Mouse (Mus musculus) left cerebral cortex, postnatal 36 days (tissue): Measurements from ENCODE around the gene Ubr1. TPM values are rescaled to one million over a fixed set of nuclear protein-coding genes. Genes with fewer than 3 reads are reported as not detected.
A peak's percentile ranks its signal among the peaks of the same experiment; 100 is the strongest.
"Not testable (repeated sequence)": the region's sequence is repeated elsewhere in the genome, so short reads cannot be mapped to it uniquely, and the experiment has no call there.

ENCODE experiments used
- DNase-seq, 2 experiments: peaks; one replicate each; pipeline ENCODE4 v3.0.0; 2021 to 2022; ENCODE audit warnings: low spot score in 2 of 2, mixed read lengths in 1 of 2
- intact Hi-C: fragments of 180-260 bp; cut with DNase I; formaldehyde crosslinking; loops from one replicate; pipeline ENCODE4 v1.15.1; 2025
- total RNA-seq, 2 experiments: library from RNA; stranded (reverse); gene quantifications; 2 replicates each; pipeline ENCODE4 v1.2.3; 2021

Ubr1 gene
- 10 to 100 TPM; 35.8 to 49.2 TPM for total RNA-seq

DNA sequence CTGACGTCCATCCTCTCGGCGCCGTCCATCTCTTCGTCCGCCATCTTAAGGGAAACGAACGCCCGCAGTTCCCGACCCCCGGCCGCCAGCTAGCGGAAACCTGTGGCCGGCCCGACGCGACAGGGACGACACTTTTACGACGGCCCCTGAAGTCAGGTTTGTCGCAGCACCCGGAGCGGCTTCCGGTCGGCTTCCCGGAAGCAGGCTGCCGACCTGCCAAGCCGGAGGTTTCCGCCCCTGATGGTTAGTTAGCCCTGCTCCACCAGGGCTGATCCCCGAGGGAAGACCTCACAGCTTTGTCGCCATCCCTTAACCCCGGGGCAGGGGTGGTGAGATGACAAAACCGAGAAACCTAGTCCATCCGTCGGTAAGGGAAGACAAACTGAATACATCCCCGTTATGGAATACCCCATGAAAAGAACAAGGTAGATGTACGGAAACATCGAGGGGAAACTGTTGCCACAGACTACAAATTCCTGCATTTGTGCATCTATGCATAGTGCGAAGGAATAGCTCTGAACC, at the start of gene Ubr1:
Gene Ubr1, minus strand, starts transcription at position 157 of the 522 bp plus-strand sequence.
- intact Hi-C loops: no loop called here
- DNase-seq: peak; percentile 86 to 87

DNA sequence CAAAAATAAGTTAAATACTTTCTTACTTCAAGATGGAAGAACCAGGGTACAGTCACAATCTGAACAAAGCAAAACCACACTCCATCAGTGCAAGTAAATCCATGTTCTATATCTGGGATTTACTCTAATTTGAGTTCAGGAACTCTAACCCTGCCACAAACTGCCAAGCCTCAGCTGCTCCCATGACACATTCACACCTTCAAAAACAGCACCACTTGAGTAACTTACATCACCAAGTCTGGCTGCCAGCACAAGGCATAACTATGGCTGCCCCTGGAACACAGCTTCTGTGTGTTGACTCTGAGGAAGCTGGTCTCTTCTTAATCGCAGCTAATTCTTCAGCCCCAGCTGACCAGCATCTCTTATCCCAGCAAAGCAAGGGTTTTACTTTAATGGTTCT, 46.6 kb upstream of the Ubr1 start:
- intact Hi-C loops: no loop called here
- DNase-seq: no peak

DNA sequence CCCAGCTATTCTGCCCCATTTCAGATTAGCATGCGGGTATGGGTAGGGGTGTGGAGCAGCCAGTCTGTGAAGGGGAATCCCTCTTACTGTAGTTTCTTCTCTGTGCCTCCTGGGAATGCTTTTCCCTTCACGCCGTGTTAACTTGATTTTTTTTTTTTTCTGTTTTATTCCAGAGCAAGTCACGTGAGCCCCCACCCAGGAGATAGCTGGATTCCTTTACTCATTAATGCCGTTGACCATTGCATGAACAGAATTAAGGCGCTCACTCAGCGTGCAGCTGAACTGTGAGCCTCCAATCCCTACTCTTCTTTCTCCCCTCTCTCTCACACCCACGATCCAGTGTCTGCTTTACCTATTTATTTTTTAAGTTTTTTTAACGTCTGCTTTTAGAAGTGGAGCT, 45.7 kb upstream of the Ubr1 start:
- intact Hi-C loops: no loop called here
- no peak for DNase-seq

DNA sequence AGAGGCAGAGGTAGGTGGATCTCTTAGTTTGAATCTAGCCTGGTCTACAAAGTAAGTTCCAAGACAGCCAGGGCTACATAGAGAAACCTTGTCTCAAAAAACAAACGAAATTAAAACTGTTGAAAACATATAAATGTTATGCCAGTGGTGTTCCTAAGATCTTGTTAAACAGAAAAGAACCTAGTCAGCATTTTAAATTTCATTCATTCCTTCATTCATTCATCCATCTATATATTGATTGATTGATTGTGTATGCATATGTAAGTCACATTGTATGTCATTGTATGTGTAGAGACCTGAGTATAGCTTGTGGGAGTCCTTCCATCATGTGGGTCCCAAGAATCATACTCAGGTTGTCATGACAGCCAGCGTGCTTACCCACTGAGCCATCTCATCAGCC, 45.0 kb upstream of the Ubr1 start:
- DNase-seq: no peak
- intact Hi-C loops: no loop called here

DNA sequence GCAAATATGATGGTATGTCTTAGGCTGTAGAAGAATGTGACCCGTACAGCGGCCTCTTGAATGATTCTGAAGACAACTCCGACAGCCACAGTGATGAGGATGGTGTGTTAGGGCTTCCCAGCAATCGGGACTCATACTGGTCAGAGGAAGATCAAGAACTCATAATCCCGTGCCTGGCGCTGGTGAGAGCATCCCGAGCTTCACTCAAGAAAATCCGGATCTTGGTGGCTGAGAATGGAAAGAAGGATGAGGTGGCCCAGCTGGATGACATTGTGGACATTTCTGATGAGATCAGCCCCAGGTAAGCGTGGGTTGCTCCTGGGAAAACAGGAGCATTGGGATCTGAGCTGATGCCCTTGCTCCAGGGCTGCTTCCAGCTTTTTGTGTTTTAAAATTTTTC, 42.2 kb upstream of the Ubr1 start:
- no peak for DNase-seq
- intact Hi-C loops: no loop called here

DNA sequence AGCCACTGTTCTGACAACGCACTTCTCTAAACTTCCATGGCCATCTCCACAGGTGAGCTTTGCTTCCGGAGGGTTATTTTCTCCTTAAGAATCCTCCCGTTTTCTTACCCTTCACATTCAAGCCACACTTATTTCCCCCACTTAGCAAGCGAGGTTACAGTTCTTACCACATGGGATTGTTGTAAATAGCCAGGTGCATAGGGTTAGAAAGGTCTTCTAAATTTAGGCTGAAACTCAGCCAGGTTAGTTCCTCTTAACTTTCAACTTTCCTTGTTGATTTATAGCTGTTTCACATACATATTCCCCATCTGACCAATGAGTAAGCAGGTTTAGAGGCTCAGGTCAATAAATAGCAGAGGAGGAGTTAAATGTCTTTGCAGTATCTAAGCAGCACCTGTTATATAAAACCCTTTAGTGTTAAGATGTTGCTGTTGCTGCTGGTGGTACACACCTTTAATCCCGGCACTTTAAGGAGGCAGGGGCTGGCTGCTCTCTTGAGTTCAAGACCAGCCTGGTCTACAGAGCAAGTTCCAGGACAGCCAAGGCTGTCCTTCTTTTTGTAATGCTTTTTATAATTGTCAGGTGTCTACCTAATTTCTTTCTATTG, 38.7 kb upstream of the Ubr1 start:
- intact Hi-C loops: no loop called here

DNA sequence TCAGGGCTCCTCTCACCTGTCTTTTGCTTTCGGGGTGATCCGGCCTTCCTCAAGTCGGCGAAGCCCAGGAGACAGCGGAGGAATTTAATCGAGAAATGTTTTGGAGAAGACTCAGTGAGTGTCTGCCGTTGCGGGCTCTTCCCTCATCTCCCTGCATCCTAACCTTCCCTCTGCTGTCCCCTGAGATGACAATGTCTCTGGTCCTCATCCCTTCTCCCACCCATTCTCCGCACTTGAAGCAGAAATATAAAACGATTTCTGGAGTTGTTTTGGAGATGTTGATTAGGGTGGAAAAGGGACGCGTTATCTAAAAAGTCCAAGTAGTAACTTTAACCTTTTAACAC, 38.1 kb upstream of the Ubr1 start:
- intact Hi-C loops: no loop called here
- no peak for DNase-seq

More for the DNA sequence above, 38.7 kb upstream of the Ubr1 start:
- no peak for DNase-seq

DNA sequence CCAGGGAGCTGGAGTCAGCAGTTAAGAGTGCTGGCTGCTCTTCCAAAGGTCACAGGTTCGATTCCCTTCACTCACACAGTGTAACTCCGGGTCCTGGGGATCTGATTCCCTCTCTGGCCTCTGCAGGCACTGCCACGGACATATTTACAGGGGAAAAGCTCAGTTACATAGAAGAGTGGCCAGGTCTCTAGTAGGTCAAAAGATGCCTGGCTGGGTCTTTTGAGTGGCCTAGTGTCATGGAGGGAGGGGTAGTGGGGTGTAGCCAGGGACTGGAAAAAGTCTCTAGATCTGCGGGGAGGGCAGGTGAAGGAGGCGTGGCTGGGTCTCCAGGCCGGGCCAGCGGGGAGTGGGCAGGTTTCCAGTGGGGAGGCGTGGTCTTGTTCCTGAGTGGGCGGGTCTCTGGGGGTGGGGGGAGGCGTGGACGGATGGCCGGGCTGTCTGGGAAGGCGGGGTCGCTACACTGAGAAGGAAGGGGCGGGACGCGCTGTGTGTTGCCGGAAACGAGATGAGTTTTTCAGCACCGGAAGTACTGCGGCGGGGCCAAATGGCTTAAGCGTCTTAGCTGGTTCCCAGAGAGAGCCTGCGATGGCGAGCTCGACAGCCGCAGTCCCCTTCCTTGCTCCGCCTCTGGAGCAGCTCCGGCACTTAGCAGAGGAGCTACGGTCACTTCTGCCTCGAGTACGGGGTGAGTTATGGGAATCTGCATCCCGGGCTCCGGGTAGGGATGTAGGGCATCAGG, 37.6 kb upstream of the Ubr1 start, which contains the start of gene Ccndbp1:
Gene Ccndbp1, plus strand, starts transcription at position 479 of the 739 bp plus-strand sequence.
- intact Hi-C loops: no loop called here
- DNase-seq: peak; percentile 81 to 84

DNA sequence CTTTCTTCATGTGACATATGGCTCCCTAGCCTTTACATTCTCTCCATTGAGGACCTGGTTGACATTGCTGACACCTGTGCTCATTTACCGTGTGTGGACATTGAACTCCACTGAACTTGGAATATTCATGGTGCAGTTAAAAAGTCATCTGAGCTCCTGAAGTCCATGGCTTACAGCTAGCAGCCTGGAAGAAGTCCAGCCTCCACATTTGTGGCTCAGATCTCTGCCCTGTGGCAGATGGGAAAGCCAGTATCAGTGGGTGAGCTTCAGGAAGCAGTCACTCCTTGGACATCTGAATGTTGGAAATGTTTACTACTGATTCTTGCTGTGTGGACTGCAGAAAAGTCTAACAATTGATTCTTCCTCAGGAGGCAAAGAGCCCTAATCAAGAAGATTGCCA, 36.5 kb upstream of the Ubr1 start:
- no peak for DNase-seq
- intact Hi-C loops: no loop called here

DNA sequence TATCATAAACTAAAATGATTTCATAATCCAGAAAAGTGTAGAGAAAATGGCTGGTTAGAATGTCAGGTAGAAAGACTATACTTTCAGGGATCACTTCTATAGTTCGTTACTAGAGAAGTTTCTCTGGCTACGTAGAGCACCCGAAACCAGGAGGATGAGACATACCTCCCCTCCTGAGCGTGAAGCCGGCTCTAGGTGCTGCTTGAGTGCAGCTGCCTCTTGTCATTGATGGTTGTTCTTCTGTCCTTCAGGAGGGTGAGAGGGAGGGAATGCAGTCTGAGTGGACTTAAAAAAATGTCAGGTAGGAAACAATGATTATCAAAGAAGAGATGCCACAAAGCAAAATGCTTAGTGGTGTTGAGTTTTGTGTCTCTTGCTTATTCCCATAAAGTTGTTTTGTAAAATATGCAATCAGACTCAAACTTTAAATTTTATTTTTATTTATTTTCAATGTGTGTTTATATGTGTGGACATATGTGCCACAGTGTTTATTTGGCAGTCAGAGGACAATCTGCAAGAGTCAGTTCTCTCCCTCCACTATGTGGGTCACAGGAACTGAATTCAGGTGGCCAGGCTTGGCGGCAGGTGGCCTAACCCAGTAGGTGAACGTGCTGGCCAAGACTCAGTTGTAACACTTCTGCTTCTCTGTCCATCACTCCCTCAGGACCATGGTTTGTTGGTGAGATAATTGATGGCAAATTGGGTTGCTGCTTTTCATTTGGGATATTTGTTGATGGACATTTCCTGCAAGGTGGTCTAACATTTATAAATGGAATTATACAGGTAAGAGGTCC, 33.7 kb upstream of the Ubr1 start:
- intact Hi-C loops: no loop called here
- DNase-seq: no peak

DNA sequence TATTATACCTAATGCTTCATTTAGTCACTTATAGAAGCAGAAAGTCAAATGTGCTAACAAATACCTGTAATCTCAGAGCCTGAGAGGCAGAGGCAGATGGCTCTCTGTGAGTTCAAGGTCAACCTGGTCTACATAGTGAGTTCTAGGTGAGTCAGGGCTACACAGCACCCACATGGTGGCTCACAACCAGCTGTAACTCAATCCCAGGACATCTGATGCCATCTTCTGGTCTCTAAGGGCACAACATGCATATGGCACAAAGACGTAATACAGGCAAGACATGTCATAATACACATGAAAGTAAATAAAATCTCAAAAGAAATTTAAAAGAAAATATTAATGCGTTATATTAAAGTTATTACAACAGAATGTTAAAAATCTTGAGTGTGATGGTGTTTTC, 33.1 kb upstream of the Ubr1 start:
- intact Hi-C loops: no loop called here
- no peak for DNase-seq

DNA sequence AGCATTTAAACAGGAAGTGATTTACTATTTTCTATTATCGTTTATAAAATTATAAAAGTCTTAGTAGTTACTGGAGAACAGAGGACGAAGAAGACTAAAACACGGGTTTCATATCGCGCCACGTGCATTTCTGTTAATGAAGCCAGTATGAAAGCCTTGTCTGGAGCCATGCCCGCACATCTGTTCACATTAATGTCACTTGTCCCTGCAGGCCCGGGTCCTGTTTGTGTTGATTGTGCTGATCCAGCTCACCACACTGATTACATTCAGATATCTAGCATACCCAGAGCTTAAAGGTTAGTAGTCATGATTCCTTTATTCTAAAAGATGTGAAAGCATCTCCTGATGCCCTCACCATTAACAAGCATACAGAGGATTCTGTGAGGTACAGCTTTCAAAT, 28.3 kb upstream of the Ubr1 start:
- DNase-seq: no peak
- intact Hi-C loops: no loop called here

DNA sequence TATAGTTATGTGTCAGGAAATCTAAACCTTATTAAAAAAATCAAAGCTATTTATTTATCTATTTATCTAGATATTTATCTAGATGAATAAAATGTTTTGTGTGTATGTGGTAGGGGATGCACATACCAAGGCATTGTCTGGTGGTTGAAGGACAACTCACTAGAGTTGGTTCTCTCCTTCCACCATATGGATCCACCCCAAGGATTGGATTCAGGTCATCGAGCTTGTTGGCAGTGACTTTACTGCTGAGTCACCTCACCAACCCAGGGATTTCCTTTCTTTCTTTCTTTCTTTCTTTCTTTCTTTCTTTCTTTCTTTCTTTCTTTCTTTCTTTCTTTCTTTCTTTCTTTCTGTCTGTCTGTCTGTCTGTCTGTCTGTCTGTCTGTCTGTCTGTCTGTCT, 26.1 kb upstream of the Ubr1 start:
- DNase-seq, intact Hi-C loops: not testable (repeated sequence)

DNA sequence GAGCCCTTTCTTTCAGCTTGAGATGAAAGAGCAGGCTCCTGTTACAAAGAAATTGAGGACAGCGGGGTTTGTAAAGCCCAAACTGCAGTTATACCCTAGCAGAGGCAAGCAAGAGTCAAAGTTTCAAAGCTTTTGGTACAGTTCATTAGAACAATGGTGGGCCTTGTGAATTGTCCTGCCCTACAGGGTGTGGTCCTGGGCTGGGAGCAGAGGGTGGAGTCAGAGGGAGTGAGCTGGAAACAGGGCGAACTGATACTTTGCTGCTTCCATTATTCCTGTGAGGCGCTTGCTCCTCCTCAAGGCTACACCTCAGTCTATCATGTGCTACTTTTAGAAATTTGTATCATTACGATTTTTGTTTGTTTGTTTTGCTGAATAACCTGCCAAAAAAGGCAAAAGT, 20.7 kb upstream of the Ubr1 start:
- DNase-seq: no peak
- intact Hi-C loops: no loop called here

DNA sequence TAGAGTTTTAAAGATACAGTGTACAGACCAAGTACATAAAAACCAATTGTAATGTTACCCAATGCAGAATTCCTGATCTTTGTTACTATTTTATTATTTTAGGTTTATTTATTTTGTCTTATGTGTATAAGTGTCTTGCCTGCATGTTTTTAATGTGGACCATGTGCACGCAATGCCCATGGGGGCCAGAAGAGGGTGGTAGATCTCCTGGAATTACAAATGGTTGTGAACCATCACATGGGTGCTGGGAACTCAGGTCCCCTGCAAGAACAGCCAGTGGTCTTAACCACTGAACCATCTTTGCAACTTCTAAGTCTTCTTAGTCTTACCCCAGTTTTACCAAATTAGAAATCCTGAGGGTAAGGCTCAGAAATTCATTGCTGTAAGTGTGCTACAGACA, 14.7 kb upstream of the Ubr1 start:
- intact Hi-C loops: no loop called here
- no peak for DNase-seq

DNA sequence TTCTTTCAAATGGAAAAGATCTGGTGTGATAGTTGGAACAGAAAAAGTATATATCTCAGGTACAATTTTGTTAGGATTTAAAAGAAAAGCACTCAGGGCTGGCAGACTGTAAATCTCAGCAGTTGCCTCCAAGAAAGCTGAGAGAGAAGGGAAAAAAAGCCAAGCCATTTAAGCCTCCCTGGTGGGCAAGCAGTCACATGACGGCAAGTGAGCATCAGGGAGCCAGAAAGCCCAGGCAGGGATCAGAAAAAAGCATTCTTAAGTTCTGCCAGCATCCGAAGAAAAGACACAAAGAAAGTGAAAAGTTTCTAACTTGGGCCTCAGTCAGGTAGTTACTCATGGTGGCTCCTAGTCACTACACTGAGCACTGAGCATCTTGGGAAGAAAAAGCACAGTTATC, 13.1 kb upstream of the Ubr1 start:
- intact Hi-C loops: no loop called here
- DNase-seq: no peak

DNA sequence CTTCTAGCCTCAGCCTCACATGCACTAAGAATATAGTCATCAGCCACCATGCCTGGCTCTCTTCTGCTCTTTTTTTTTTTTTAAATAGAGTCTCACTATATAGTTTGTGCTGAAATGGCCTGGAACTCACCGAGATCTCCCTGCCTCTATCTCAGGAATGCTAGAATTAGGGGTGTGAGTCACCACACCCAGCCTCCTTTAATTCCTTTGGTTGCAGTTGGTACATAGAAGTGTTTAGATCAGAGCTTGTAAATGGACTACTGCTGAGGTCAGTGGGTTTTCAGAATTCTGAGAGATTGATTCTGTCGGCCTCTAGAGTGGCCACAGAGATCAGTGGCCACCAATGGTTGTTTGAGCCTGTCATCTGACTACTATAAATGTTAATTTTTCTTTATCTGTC, 10.3 kb upstream of the Ubr1 start:
- no peak for DNase-seq
- intact Hi-C loops: no loop called here

DNA sequence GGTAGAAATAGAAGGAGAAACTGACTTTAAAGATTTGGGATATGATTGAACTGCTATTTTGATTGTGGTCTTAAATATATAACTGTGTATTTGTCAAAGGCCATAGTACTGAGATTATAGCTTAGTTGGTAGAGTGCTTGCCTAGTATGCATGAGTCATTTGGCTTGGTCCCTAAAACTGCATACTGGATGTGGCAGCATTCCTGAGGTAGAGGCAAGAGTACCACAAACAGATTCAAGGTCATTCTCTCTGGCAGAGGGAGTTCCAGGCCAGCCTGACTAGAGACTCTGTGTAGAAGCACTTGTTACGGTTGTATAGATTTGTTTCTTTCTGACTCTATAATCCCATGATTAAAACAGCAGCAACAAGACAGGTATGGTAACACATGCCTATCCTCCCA, 9.3 kb upstream of the Ubr1 start:
- intact Hi-C loops: no loop called here
- no peak for DNase-seq

DNA sequence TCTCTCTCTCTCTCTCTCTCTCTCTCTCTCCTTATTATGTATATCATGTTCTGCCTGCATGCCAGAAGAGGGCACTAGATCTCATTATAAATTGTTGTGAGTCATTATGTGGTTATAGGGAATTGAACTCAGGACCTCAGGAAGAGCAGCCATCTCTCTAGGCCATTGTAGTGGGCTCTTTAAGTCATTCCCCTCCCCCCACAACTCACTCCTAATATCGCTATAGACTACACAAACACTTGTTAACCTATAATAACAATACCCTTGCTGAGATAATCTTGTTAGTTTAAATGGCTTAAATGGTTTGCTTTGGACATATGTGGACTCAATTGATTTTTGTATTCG, 8.2 kb upstream of the Ubr1 start:
- DNase-seq: no peak
- intact Hi-C loops: no loop called here

DNA sequence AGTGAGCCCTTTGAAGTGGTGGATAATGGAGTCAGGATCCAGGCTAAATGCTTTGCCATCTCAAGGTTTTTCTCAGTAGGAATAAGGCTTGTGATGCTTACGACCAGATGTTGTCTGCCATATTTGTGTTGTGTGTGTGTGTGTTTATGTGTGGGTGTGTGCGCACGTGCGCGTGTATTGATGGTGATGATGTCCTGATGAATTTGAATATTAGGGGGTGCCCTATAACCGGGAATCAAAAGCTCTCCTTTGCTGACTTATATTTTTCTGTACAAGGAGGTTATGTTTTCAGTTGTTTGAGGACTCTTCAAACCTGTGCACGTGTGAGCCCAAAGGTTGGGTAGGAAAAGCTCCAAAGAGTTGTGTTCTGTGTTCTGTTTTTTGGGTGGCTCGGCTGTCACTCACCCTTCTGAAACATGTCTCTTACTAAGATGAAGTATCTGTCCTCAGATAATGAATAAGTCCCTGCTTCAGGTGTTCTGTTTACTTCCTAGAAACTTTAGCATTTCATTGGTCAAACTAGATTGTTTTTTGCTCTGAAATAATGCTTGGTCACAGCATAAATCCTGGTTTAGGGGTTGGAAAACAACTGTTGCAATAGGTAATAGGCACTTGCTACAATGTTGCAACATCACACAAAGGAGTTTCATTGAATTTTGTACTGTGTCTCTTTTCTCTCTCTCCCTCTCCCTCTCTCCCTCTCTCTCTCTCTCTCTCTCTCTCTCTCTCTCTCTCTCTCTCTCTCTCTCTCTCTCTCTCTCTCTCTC, 7.6 kb upstream of the Ubr1 start:
- DNase-seq: no peak
- intact Hi-C loops: no loop called here
